Mouse (Mus musculus) myocyte (in vitro differentiated cells): ENCODE measurements at regions not wholly inside any gene's neighbourhood (a gene's known extent, or its start where the extent isn't known, plus 50 kb on each side); places are given as distances from the start of the nearest gene placed in this dataset.

Source experiments
- H3K27me3 ChIP-seq: one replicate; pipeline ENCODE4 v1.6.1; 2011; ENCODE audit not compliant: control insufficient read depth, insufficient read depth, insufficient read length
- H3K36me3 ChIP-seq: one replicate; pipeline ENCODE4 v1.6.1; 2011; ENCODE audit not compliant: control insufficient read depth, insufficient read depth
- H3K4me2 ChIP-seq: one replicate; pipeline ENCODE4 v1.6.1; 2011; ENCODE audit warnings: low read depth, control low read depth
- H3K4me3 ChIP-seq: one replicate; pipeline ENCODE4 v1.5.1; 2011; ENCODE audit warnings: mild to moderate bottlenecking, control low read depth, moderate library complexity
- H3K79me2 ChIP-seq: one replicate; pipeline ENCODE4 v1.6.1; 2011; ENCODE audit not compliant: control insufficient read depth, insufficient read depth
- H3ac ChIP-seq: one replicate; pipeline ENCODE4 v1.6.1; 2011; ENCODE audit not compliant: control insufficient read depth, insufficient read length
- CEBPB ChIP-seq: IDR thresholded peaks from 2 replicates; pipeline ENCODE4 v1.6.1; 2011; ENCODE audit warnings: mild to moderate bottlenecking, moderate library complexity; ENCODE audit not compliant: poor library complexity, insufficient read depth, severe bottlenecking
- E2F4 ChIP-seq: IDR thresholded peaks from one replicate; pipeline ENCODE4 v1.6.1; 2011; ENCODE audit warnings: mild to moderate bottlenecking, control low read depth, moderate library complexity; ENCODE audit not compliant: insufficient read depth
- MAX ChIP-seq: IDR thresholded peaks from one replicate; pipeline ENCODE4 v1.6.1; 2011; ENCODE audit warnings: low read depth, mild to moderate bottlenecking, control low read depth
- MYOD1 ChIP-seq, 3 experiments: IDR thresholded peaks; one replicate each; pipeline ENCODE4 v1.6.1; 2011; ENCODE audit warnings: control low read depth in 2 of 3, low read depth in 2 of 3, mild to moderate bottlenecking in 2 of 3, moderate library complexity in 1 of 3; ENCODE audit not compliant: insufficient read length in 2 of 3, control insufficient read depth in 1 of 3
- MYOG ChIP-seq, 3 experiments: IDR thresholded peaks; one replicate each; pipeline ENCODE4 v1.6.1; 2011; ENCODE audit warnings: control low read depth in 2 of 3, low read depth in 2 of 3, mild to moderate bottlenecking in 2 of 3; ENCODE audit not compliant: insufficient read length in 2 of 3, control insufficient read depth in 1 of 3, insufficient read depth in 1 of 3
- POLR2A ChIP-seq: IDR thresholded peaks from one replicate; pipeline ENCODE4 v1.6.1; 2011; ENCODE audit warnings: low read depth, mild to moderate bottlenecking, control low read depth, moderate library complexity; ENCODE audit not compliant: insufficient read length
- POLR2AphosphoS2 ChIP-seq: IDR thresholded peaks from one replicate; pipeline ENCODE4 v1.6.1; 2011; ENCODE audit warnings: low read depth, control low read depth; ENCODE audit not compliant: insufficient read length
- REST ChIP-seq: IDR thresholded peaks from one replicate; pipeline ENCODE4 v1.6.1; 2011; ENCODE audit warnings: mild to moderate bottlenecking, control low read depth, moderate library complexity; ENCODE audit not compliant: insufficient read depth, insufficient read length
- SRF ChIP-seq: IDR thresholded peaks from one replicate; pipeline ENCODE4 v1.6.1; 2011; ENCODE audit warnings: low read depth; ENCODE audit not compliant: control insufficient read depth, insufficient read length
- TCF12 ChIP-seq: IDR thresholded peaks from one replicate; pipeline ENCODE4 v1.6.1; 2011; ENCODE audit warnings: mild to moderate bottlenecking, control low read depth; ENCODE audit not compliant: poor library complexity, insufficient read depth, severe bottlenecking
- TCF3 ChIP-seq: IDR thresholded peaks from one replicate; pipeline ENCODE4 v1.6.1; 2011; ENCODE audit warnings: low read depth, control low read depth; ENCODE audit not compliant: insufficient read length
- USF1 ChIP-seq: IDR thresholded peaks from one replicate; pipeline ENCODE4 v1.6.1; 2011; ENCODE audit warnings: low read depth, mild to moderate bottlenecking, control low read depth, moderate library complexity

GRCm38 (mm10) chr2:72741746-72742145, 238.5 kb downstream of the Sp3 start:
- H3K27me3 ChIP-seq = no peaks in the 10 kb centered on the region
- TF ChIP-seq MYOG (IDR thresholded peaks at IDR 0.05; ENCODE audit: control insufficient read depth in 1 of 3, insufficient read depth in 1 of 3, insufficient read length in 2 of 3, low read depth in 2 of 3) = no peak
- no peak for TF ChIP-seq TCF12
- TF ChIP-seq SRF = no peak
- TF ChIP-seq TCF3 = no peak
- no peak for TF ChIP-seq USF1
- TF ChIP-seq CEBPB = no peak
- TF ChIP-seq REST = no peak
- no peak for TF ChIP-seq E2F4
- no peak for TF ChIP-seq MYOD1 (IDR thresholded peaks at IDR 0.05; ENCODE audit: control insufficient read depth in 1 of 3, insufficient read length in 2 of 3, low read depth in 2 of 3)
- TF ChIP-seq POLR2A = no peak
- no peak for TF ChIP-seq MAX
- TF ChIP-seq POLR2AphosphoS2 = no peak
- no peaks in the 10 kb centered on the region for H3K36me3 ChIP-seq
- H3K79me2 ChIP-seq = no peaks in the 10 kb centered on the region
- no peak overlapping the region for H3K4me3 ChIP-seq
- no peak overlapping the region for H3K4me2 ChIP-seq
- H3ac ChIP-seq = no peak overlapping the region

- Histone ChIP-seq H3K36me3 (no peaks in the 10 kb centered on the region), H3K79me2 (no peaks in the 10 kb centered on the region), H3ac (no peak overlapping the region), H3K4me3 (no peak overlapping the region), H3K27me3 (no peaks in the 10 kb centered on the region), H3K4me2 (no peak overlapping the region)
- no peak for TF ChIP-seq CEBPB
- no peak for TF ChIP-seq POLR2A
- no peak for TF ChIP-seq MYOD1 (IDR thresholded peaks at IDR 0.05; ENCODE audit: control insufficient read depth in 1 of 3, insufficient read length in 2 of 3, low read depth in 2 of 3)
- TF ChIP-seq REST = no peak
Measured at GRCm38 (mm10) chr2:72743651-72744050, 236.6 kb downstream of the Sp3 start.

- Histone ChIP-seq H3K4me3 (no peak overlapping the region), H3K79me2 (no peaks in the 10 kb centered on the region), H3K27me3 (no peaks in the 10 kb centered on the region), H3ac (no peak overlapping the region), H3K36me3 (no peaks in the 10 kb centered on the region), H3K4me2 (no peak overlapping the region)
- TF ChIP-seq MYOD1 (IDR thresholded peaks at IDR 0.05; ENCODE audit: control insufficient read depth in 1 of 3, insufficient read length in 2 of 3, low read depth in 2 of 3) (no peak), MYOG (IDR thresholded peaks at IDR 0.05; ENCODE audit: control insufficient read depth in 1 of 3, insufficient read depth in 1 of 3, insufficient read length in 2 of 3, low read depth in 2 of 3) (no peak), REST (no peak), SRF (no peak), MAX (no peak), TCF12 (no peak), USF1 (no peak), E2F4 (no peak), POLR2A (no peak), POLR2AphosphoS2 (no peak), TCF3 (no peak), CEBPB (no peak)
Measured at GRCm38 (mm10) chr2:72744901-72745300, 235.3 kb downstream of the Sp3 start.

GRCm38 (mm10) chr2:72746476-72747215, 233.6 kb downstream of the Sp3 start:
- Histone ChIP-seq H3K36me3 (no peaks in the 10 kb centered on the region), H3K4me3 (no peak overlapping the region), H3K27me3 (no peaks in the 10 kb centered on the region), H3K4me2 (no peak overlapping the region), H3ac (no peak overlapping the region), H3K79me2 (no peaks in the 10 kb centered on the region)
- no peak for TF ChIP-seq CEBPB
- TF ChIP-seq TCF12 = no peak
- no peak for TF ChIP-seq REST
- TF ChIP-seq SRF = no peak
- no peak for TF ChIP-seq USF1
- no peak for TF ChIP-seq MYOG (IDR thresholded peaks at IDR 0.05; ENCODE audit: control insufficient read depth in 1 of 3, insufficient read depth in 1 of 3, insufficient read length in 2 of 3, low read depth in 2 of 3)

- Histone ChIP-seq H3ac (no peak overlapping the region), H3K79me2 (no peaks in the 10 kb centered on the region), H3K27me3 (no peaks in the 10 kb centered on the region), H3K4me2 (no peak overlapping the region), H3K36me3 (no peaks in the 10 kb centered on the region), H3K4me3 (no peak overlapping the region)
- TF ChIP-seq MYOD1 (IDR thresholded peaks at IDR 0.05; ENCODE audit: control insufficient read depth in 1 of 3, insufficient read length in 2 of 3, low read depth in 2 of 3) (no peak), REST (no peak), MAX (no peak), SRF (no peak), TCF12 (no peak), POLR2A (no peak), MYOG (IDR thresholded peaks at IDR 0.05; ENCODE audit: control insufficient read depth in 1 of 3, insufficient read depth in 1 of 3, insufficient read length in 2 of 3, low read depth in 2 of 3) (no peak), CEBPB (no peak), TCF3 (no peak), USF1 (no peak), E2F4 (no peak), POLR2AphosphoS2 (no peak)
Measured at GRCm38 (mm10) chr2:72747299-72747698, 232.9 kb downstream of the Sp3 start.
